Mouse (Mus musculus): ENCODE results near the gene Smtn. TPM values are rescaled to one million over a fixed set of nuclear protein-coding genes. Genes with fewer than 3 reads are reported as not detected.

The Smtn gene
- polyA plus RNA-seq, 1 experiment = 54.7 TPM

GRCm38 (mm10) chr11:3522285-3523000, 18.0 kb downstream of the Smtn start:
- H3K27ac ChIP-seq (ENCODE audit: control insufficient read depth, insufficient read depth, low read depth, low read length, poor library complexity) = no peak overlapping the region
- no peak overlapping the region for H3K4me3 ChIP-seq (replicated peaks; ENCODE audit: control insufficient read depth, low read depth, low read length)
- WGBS = 84% methylated on average over 17 of the region's 17 CpGs
- H3K4me1 ChIP-seq (ENCODE audit: control insufficient read depth, insufficient read depth, low read length) = no peaks in the 10 kb centered on the region
- TF ChIP-seq POLR2A (IDR thresholded peaks at IDR 0.05; ENCODE audit: borderline replicate concordance, control insufficient read depth, low read depth, low read length) (no peak), CTCF (IDR thresholded peaks at IDR 0.05; ENCODE audit: control insufficient read depth, insufficient read depth, low read length) (no peak)

- no peaks in the 10 kb centered on the region for H3K4me1 ChIP-seq (ENCODE audit: control insufficient read depth, insufficient read depth, low read length)
- 83% methylated on average over 23 of the region's 23 CpGs for WGBS
- no peak overlapping the region for H3K4me3 ChIP-seq (replicated peaks; ENCODE audit: control insufficient read depth, low read depth, low read length)
- H3K27ac ChIP-seq (ENCODE audit: control insufficient read depth, insufficient read depth, low read depth, low read length, poor library complexity) = no peak overlapping the region
- TF ChIP-seq CTCF (IDR thresholded peaks at IDR 0.05; ENCODE audit: control insufficient read depth, insufficient read depth, low read length) = no peak
- no peak for TF ChIP-seq POLR2A (IDR thresholded peaks at IDR 0.05; ENCODE audit: borderline replicate concordance, control insufficient read depth, low read depth, low read length)
Measured at GRCm38 (mm10) chr11:3521339-3522224, 18.8 kb downstream of the Smtn start.

- no peak overlapping the region for H3K27ac ChIP-seq (ENCODE audit: control insufficient read depth, insufficient read depth, low read depth, low read length, poor library complexity)
- H3K4me1 ChIP-seq (ENCODE audit: control insufficient read depth, insufficient read depth, low read length) = no peaks in the 10 kb centered on the region
- H3K4me3 ChIP-seq (replicated peaks; ENCODE audit: control insufficient read depth, low read depth, low read length) = no peak overlapping the region
- TF ChIP-seq POLR2A (IDR thresholded peaks at IDR 0.05; ENCODE audit: borderline replicate concordance, control insufficient read depth, low read depth, low read length) = 0 out of 2 replicates have a peak, but pooled peaks have one; percentile 10
- TF ChIP-seq CTCF (IDR thresholded peaks at IDR 0.05; ENCODE audit: control insufficient read depth, insufficient read depth, low read length) = no peak
- WGBS = 90% methylated on average over 14 of the region's 14 CpGs
Measured at GRCm38 (mm10) chr11:3520919-3521318, 19.5 kb downstream of the Smtn start.

GRCm38 (mm10) chr11:3519756-3520398, 20.5 kb downstream of the Smtn start:
- no peak for TF ChIP-seq CTCF (IDR thresholded peaks at IDR 0.05; ENCODE audit: control insufficient read depth, insufficient read depth, low read length)
- no peak for TF ChIP-seq POLR2A (IDR thresholded peaks at IDR 0.05; ENCODE audit: borderline replicate concordance, control insufficient read depth, low read depth, low read length)
- WGBS = 80% methylated on average over 11 of the region's 11 CpGs
- Histone ChIP-seq H3K4me1 (ENCODE audit: control insufficient read depth, insufficient read depth, low read length) (no peaks in the 10 kb centered on the region), H3K4me3 (replicated peaks; ENCODE audit: control insufficient read depth, low read depth, low read length) (no peak overlapping the region), H3K27ac (ENCODE audit: control insufficient read depth, insufficient read depth, low read depth, low read length, poor library complexity) (no peak overlapping the region)

GRCm38 (mm10) chr11:3519051-3519726, 21.2 kb downstream of the Smtn start:
- H3K4me1 ChIP-seq (ENCODE audit: control insufficient read depth, insufficient read depth, low read length) = no peaks in the 10 kb centered on the region
- TF ChIP-seq POLR2A (IDR thresholded peaks at IDR 0.05; ENCODE audit: borderline replicate concordance, control insufficient read depth, low read depth, low read length) (no peak), CTCF (IDR thresholded peaks at IDR 0.05; ENCODE audit: control insufficient read depth, insufficient read depth, low read length) (no peak)
- WGBS = 73% methylated on average over 4 of the region's 4 CpGs
- no peak overlapping the region for H3K27ac ChIP-seq (ENCODE audit: control insufficient read depth, insufficient read depth, low read depth, low read length, poor library complexity)
- no peak overlapping the region for H3K4me3 ChIP-seq (replicated peaks; ENCODE audit: control insufficient read depth, low read depth, low read length)

GRCm38 (mm10) chr11:3517846-3518732, 22.3 kb downstream of the Smtn start:
- H3K4me3 ChIP-seq (replicated peaks; ENCODE audit: control insufficient read depth, low read depth, low read length) = no peak overlapping the region
- TF ChIP-seq POLR2A (IDR thresholded peaks at IDR 0.05; ENCODE audit: borderline replicate concordance, control insufficient read depth, low read depth, low read length) = no peak
- TF ChIP-seq CTCF (IDR thresholded peaks at IDR 0.05; ENCODE audit: control insufficient read depth, insufficient read depth, low read length) = no peak
- WGBS = 47% methylated on average over 13 of the region's 13 CpGs
- no peaks in the 10 kb centered on the region for H3K4me1 ChIP-seq (ENCODE audit: control insufficient read depth, insufficient read depth, low read length)
- H3K27ac ChIP-seq (ENCODE audit: control insufficient read depth, insufficient read depth, low read depth, low read length, poor library complexity) = no peak overlapping the region

Measured in bone marrow, adult 2 months (tissue).